Mouse (Mus musculus) liver, embryonic 16.5 days (tissue): ENCODE measurements around the gene Lrrc8b. TPM values are rescaled to one million over a fixed set of nuclear protein-coding genes. Genes with fewer than 3 reads are reported as not detected.

ENCODE experiments used
- ATAC-seq: fragments of 200-750 bp; cut with Nextera tagmentation; 2 replicates; pipeline ENCODE4 v1.8.0; 2017; ENCODE audit warnings: low read depth, mild to moderate bottlenecking, moderate number of reproducible peaks, moderate library complexity
- H3K27ac ChIP-seq: fragments of 300-500 bp; sonication (generic); 2 replicates; pipeline ENCODE4 v1.5.1; 2014; ENCODE audit warnings: mild to moderate bottlenecking, low read length
- H3K27me3 ChIP-seq: fragments of 300-500 bp; sonication (generic); 2 replicates; pipeline ENCODE4 v1.6.1; 2014; ENCODE audit warnings: low read depth, low read length, mixed read lengths; ENCODE audit not compliant: control insufficient read depth, insufficient read depth
- H3K36me3 ChIP-seq: fragments of 300-500 bp; sonication (generic); 2 replicates; pipeline ENCODE4 v1.6.1; 2014; ENCODE audit warnings: mild to moderate bottlenecking; ENCODE audit not compliant: control insufficient read depth, insufficient read depth
- H3K4me1 ChIP-seq: fragments of 300-500 bp; sonication (generic); 2 replicates; pipeline ENCODE4 v1.6.1; 2014; ENCODE audit warnings: low read depth, low read length, mixed read lengths; ENCODE audit not compliant: control insufficient read depth
- H3K4me2 ChIP-seq: fragments of 300-500 bp; sonication (generic); 2 replicates; pipeline ENCODE4 v1.6.1; 2014; ENCODE audit warnings: low read depth, low read length, mixed read lengths
- H3K4me3 ChIP-seq: fragments of 300-500 bp; sonication (generic); 2 replicates; pipeline ENCODE4 v1.5.1; 2014; ENCODE audit warnings: low read depth, mild to moderate bottlenecking, low read length
- H3K9ac ChIP-seq: fragments of 300-500 bp; sonication (generic); 2 replicates; pipeline ENCODE4 v1.6.1; 2014; ENCODE audit warnings: low read depth, low read length
- H3K9me3 ChIP-seq: fragments of 300-500 bp; sonication (generic); replicated peaks from 2 replicates; pipeline ENCODE4 v1.6.1; 2016; ENCODE audit warnings: low read length; ENCODE audit not compliant: control insufficient read depth
- WGBS: fragments of 180-500 bp; shearing (Covaris S2); extraction: QIAGEN DNeasy Blood & Tissue Kit; methylation state at CpG from one replicate; pipeline ENCODE4 v1.1.7; 2014; ENCODE audit not compliant: insufficient replicate concordance; 5-methylcytosine and 5-hydroxymethylcytosine counted together
- polyA plus RNA-seq: library from polyadenylated mRNA; unstranded; fragments of >200 nt; fragmentation: Nextera tagmentation; extraction: Ambion mirVana; gene quantifications from 2 replicates; pipeline ENCODE4 v1.2.1, GENCODE M21; 2015

Gene Lrrc8b
- polyA plus RNA-seq, 1 experiment from 2014 or later = 1.8 TPM

- Histone ChIP-seq H3K27ac (peak overlapping the region; percentile 69), H3K4me2 (peak overlapping the region; percentile 97), H3K9ac (peak overlapping the region; percentile 92), H3K27me3 (no peaks in the 10 kb centered on the region), H3K4me3 (peak overlapping the region; percentile 84), H3K36me3 (no peaks in the 10 kb centered on the region), H3K9me3 (no peaks in the 10 kb centered on the region), H3K4me1 (peaks cover 36% of the 10 kb centered on the region)
- ATAC-seq = peak; percentile 12
- 5% methylated on average over 18 of the region's 36 CpGs for WGBS
These were observed 538 bp downstream of the Lrrc8b start for GRCm38 (mm10) chr5:105415951-105416675.

DNA sequence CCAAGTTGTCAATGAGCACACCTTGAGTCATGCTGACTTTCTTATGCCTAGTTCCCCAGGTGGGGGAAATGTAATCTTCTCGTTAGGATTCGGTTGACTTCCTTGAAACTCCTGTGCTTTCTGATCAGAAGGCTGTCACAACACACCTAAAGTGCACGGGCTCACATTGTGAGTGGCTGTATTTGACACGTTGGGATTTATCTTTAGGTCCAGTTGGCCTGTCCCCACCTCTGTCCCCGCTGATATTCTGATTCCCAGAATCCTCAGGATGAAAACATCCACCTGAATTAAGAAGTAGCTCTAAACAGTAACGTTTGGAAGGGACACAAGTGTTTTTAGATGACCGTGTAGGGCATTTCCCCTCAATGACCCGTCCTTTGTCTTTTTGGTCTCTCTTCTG is 1.6 kb downstream of the Lrrc8b start:
- Histone ChIP-seq H3K36me3 (no peaks in the 10 kb centered on the region), H3K27me3 (no peaks in the 10 kb centered on the region), H3K9ac (no peak overlapping the region), H3K9me3 (no peaks in the 10 kb centered on the region), H3K4me3 (peak overlapping the region; percentile 84), H3K27ac (peak overlapping the region; percentile 20; the same call in 1 of the 2 replicates), H3K4me1 (peaks cover 28% of the 10 kb centered on the region), H3K4me2 (peak overlapping the region; percentile 97)
- peak; percentile 12; the same call in 1 of the 2 replicates for ATAC-seq
- 49% methylated on average over 8 of the region's 8 CpGs for WGBS

DNA sequence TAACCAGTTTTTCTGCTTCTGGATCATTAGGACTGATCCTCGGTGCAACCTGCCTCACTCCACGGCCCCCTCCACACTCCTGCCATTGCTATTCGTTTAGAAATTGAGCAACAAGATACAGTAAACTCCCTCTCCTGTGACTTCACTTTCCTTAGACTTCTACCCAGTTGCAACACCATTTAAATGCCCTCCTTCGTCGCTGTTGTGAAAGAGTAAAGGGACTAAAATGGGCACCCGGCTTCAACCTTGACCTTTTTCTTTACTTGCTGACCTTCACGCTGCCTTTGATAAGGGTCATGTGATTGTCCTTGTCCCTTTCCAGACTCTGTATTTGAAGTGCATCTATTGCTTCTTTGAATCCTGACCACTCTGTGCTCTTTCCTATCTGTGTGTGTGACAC is 2.8 kb downstream of the Lrrc8b start:
- H3K27ac ChIP-seq = peak overlapping the region; percentile 26; the same call in 1 of the 2 replicates
- ATAC-seq = no peak
- H3K9me3 ChIP-seq = no peaks in the 10 kb centered on the region
- WGBS = 71% methylated on average over 7 of the region's 7 CpGs
- peaks cover 28% of the 10 kb centered on the region for H3K4me1 ChIP-seq
- H3K9ac ChIP-seq = no peak overlapping the region
- no peaks in the 10 kb centered on the region for H3K36me3 ChIP-seq
- no peak overlapping the region; the same call in 1 of the 2 replicates for H3K4me3 ChIP-seq
- H3K4me2 ChIP-seq = 0 out of 2 replicates have a peak overlapping the region, but pooled peaks have one; percentile 97
- no peaks in the 10 kb centered on the region for H3K27me3 ChIP-seq

DNA sequence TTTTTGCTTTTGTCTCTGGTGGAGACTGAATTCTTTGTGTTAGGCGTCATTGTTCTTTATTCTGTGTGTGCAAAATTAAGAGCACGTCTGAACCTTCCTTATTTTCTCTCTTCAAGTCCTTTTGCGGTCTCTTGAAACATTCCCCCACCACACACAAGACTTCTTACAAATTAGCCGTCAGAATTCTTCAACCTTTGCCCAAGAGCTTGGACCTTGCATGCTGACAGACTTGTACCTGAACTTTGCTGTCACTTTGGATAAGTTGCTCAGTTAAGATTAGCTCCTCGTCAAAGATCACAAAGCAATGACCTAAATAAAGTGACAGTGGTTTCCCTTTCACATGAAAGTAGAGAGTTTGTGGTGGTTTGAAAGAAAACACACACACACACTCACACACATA is 3.3 kb downstream of the Lrrc8b start:
- WGBS = 72% methylated on average over 5 of the region's 5 CpGs
- H3K27me3 ChIP-seq = no peaks in the 10 kb centered on the region
- no peak overlapping the region for H3K9ac ChIP-seq
- peaks cover 28% of the 10 kb centered on the region for H3K4me1 ChIP-seq
- H3K27ac ChIP-seq = no peak overlapping the region
- H3K4me3 ChIP-seq = no peak overlapping the region
- no peak overlapping the region for H3K4me2 ChIP-seq
- H3K36me3 ChIP-seq = no peaks in the 10 kb centered on the region
- ATAC-seq = no peak
- H3K9me3 ChIP-seq = no peaks in the 10 kb centered on the region

GRCm38 (mm10) chr5:105425587-105425986 is 10.0 kb downstream of the Lrrc8b start:
- Histone ChIP-seq H3K4me3 (no peak overlapping the region), H3K27ac (no peak overlapping the region), H3K4me2 (no peak overlapping the region), H3K36me3 (no peaks in the 10 kb centered on the region), H3K27me3 (no peaks in the 10 kb centered on the region), H3K4me1 (no peaks in the 10 kb centered on the region), H3K9me3 (no peaks in the 10 kb centered on the region), H3K9ac (no peak overlapping the region)
- no peak for ATAC-seq
- WGBS = 74% methylated on average over 2 of the region's 2 CpGs

DNA sequence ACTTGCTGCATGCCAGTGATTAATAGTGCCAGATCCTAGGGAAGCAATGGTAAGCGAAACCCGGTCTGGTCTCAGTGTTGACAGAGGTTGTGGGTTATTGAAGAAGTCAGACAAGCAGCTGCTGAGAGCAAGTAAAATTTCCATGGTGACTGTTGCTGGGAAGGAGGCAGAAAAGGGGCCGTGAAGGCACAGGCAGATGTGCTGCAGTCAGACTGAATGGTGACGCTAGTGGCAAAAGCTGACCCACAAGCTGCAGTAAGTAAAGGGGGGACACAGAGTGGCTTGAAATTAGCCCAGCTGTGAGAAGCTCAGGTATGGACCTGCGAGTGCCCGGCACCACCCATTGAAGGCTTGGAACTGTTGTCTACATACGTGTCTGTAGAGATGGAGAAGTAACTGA is 11.8 kb downstream of the Lrrc8b start:
- Histone ChIP-seq H3K4me2 (no peak overlapping the region), H3K9me3 (no peaks in the 10 kb centered on the region), H3K4me1 (no peaks in the 10 kb centered on the region), H3K27ac (no peak overlapping the region), H3K36me3 (no peaks in the 10 kb centered on the region), H3K9ac (no peak overlapping the region), H3K27me3 (no peaks in the 10 kb centered on the region), H3K4me3 (no peak overlapping the region)
- no peak for ATAC-seq
- 64% methylated on average over 7 of the region's 7 CpGs for WGBS

DNA sequence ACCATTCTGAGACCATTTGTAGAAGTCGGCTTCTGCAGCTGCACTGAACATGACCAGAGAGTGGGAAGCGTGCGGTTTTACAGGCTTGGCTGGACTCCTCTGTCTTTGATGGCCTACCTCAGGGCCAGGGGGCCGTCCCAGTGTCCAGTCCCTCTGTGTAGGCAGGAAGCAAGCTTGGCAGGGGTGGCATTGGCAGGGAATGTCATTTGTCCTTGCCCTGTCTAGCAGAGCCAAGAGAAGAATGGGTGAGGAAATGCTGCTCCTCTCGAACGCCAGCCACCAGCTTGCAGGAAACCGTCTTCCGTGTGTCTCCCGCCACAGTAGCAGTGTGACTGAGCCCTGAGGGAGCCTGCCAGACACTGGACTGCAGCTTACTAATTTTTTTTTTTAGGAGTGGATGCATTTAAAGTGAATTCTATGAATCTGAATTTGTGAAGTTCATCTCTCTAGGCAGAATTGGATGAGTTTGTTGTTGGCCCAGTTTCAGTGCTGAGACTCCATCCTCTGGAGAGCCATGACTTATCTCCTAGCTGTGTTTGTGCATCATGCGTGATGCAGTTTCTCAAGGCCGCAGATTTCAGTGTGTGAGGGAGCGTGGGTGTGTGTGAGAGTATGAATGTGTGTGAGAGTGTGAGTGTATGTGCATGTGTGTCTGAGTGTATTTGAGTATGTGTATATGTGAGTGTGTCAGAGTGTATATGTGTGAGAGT is 12.8 kb downstream of the Lrrc8b start:
- Histone ChIP-seq H3K27ac (no peak overlapping the region), H3K36me3 (no peaks in the 10 kb centered on the region), H3K9ac (no peak overlapping the region), H3K27me3 (no peaks in the 10 kb centered on the region), H3K4me2 (no peak overlapping the region), H3K4me3 (no peak overlapping the region), H3K9me3 (no peaks in the 10 kb centered on the region), H3K4me1 (no peaks in the 10 kb centered on the region)
- 55% methylated on average over 12 of the region's 12 CpGs for WGBS
- ATAC-seq = no peak

DNA sequence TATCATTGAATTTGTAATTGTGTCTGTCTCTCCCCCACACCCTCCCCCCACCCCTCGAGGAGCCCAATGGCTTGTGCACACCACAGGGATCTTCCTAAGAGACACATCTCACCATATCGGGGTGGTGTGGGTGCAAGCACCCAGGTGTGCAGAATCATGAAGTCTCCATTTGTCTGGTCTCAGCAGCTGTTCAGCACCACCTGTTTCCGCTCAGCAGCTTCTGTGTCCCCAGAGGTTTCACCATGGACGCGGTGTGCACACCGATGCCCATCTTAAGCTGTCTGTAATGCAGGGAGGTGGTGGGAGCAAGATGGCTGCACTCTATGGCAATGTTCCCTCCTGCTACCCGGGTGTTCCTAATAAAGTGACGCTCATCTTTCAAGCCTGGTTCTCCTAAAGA is 14.6 kb downstream of the Lrrc8b start:
- H3K4me3 ChIP-seq = no peak overlapping the region
- H3K36me3 ChIP-seq = no peaks in the 10 kb centered on the region
- H3K4me2 ChIP-seq = no peak overlapping the region
- ATAC-seq = no peak
- WGBS = 83% methylated on average over 8 of the region's 8 CpGs
- no peak overlapping the region for H3K9ac ChIP-seq
- H3K27me3 ChIP-seq = no peaks in the 10 kb centered on the region
- no peaks in the 10 kb centered on the region for H3K9me3 ChIP-seq
- no peak overlapping the region for H3K27ac ChIP-seq
- H3K4me1 ChIP-seq = peaks cover 11% of the 10 kb centered on the region

DNA sequence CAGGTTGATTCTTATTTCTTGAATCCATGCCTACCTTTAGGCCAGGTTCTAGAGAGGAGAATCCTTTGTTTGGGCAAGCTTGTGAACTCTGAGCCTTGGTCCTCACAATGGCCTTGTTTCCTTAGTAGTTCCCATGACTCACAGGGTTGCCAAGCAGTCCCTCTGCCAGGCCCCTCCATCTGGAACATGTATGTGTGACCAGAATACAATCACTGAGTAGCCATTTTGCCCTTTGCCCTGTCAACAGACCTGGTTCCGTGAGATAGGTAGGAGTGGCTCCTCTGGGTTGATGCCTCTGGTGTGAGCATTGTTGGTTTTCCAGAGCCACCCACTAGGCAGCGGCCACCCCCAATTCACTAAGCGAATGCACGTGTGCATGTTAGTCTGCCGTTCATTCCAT is 24.0 kb downstream of the Lrrc8b start:
- no peak overlapping the region for H3K9ac ChIP-seq
- peaks cover 21% of the 10 kb centered on the region for H3K4me1 ChIP-seq
- H3K36me3 ChIP-seq = no peaks in the 10 kb centered on the region
- no peak for ATAC-seq
- no peak overlapping the region for H3K4me2 ChIP-seq
- H3K27ac ChIP-seq = no peak overlapping the region
- H3K9me3 ChIP-seq = no peaks in the 10 kb centered on the region
- WGBS = 78% methylated on average over 5 of the region's 5 CpGs
- H3K27me3 ChIP-seq = no peaks in the 10 kb centered on the region
- H3K4me3 ChIP-seq = no peak overlapping the region
